Mouse (Mus musculus) kidney, embryonic 16.5 days (tissue): ENCODE results near the gene Dyrk1b. TPM values are rescaled to one million over a fixed set of nuclear protein-coding genes. Genes with fewer than 3 reads are reported as not detected.
"Not testable (repeated sequence)": the region's sequence is repeated elsewhere in the genome, so short reads cannot be mapped to it uniquely, and the experiment has no call there.

Source experiments
- ATAC-seq: fragments of 200-750 bp; cut with Nextera tagmentation; 2 replicates; pipeline ENCODE4 v1.8.0; 2017; ENCODE audit warnings: moderate TSS enrichment; ENCODE audit not compliant: low FRiP score, low TSS enrichment
- H3K27ac ChIP-seq: fragments of 300-500 bp; sonication (generic); 2 replicates; pipeline ENCODE4 v1.5.1; 2014; ENCODE audit warnings: low read length
- H3K27me3 ChIP-seq: fragments of 300-500 bp; sonication (generic); 2 replicates; pipeline ENCODE4 v1.6.1; 2014; ENCODE audit warnings: low read length, control low read depth, mixed read lengths; ENCODE audit not compliant: insufficient read depth
- H3K36me3 ChIP-seq: fragments of 300-500 bp; sonication (generic); 2 replicates; pipeline ENCODE4 v1.6.1; 2014; ENCODE audit warnings: low read length, control low read depth, mixed read lengths; ENCODE audit not compliant: insufficient read depth
- H3K4me1 ChIP-seq: fragments of 300-500 bp; sonication (generic); 2 replicates; pipeline ENCODE4 v1.6.1; 2014; ENCODE audit warnings: low read length, control low read depth, mixed read lengths; ENCODE audit not compliant: insufficient read depth
- H3K4me2 ChIP-seq: fragments of 300-500 bp; sonication (generic); replicated peaks from 2 replicates; pipeline ENCODE4 v1.6.1; 2014; ENCODE audit warnings: low read depth, low read length
- H3K4me3 ChIP-seq: fragments of 300-500 bp; sonication (generic); 2 replicates; pipeline ENCODE4 v1.5.1; 2014; ENCODE audit warnings: mild to moderate bottlenecking, low read length
- H3K9ac ChIP-seq: fragments of 300-500 bp; sonication (generic); replicated peaks from 2 replicates; pipeline ENCODE4 v1.6.1; 2014; ENCODE audit warnings: low read length
- H3K9me3 ChIP-seq: fragments of 300-500 bp; sonication (generic); 2 replicates; pipeline ENCODE4 v1.6.1; 2016; ENCODE audit warnings: low read length, control low read depth
- WGBS: fragments of 180-500 bp; shearing (Covaris S2); extraction: QIAGEN DNeasy Blood & Tissue Kit; methylation state at CpG from one replicate; pipeline ENCODE4 v1.1.7; 2014; 5-methylcytosine and 5-hydroxymethylcytosine counted together
- polyA plus RNA-seq: library from polyadenylated mRNA; unstranded; fragments of >200 nt; fragmentation: Nextera tagmentation; extraction: Ambion mirVana; gene quantifications from 2 replicates; pipeline ENCODE4 v1.2.1, GENCODE M21; 2015

Gene Dyrk1b
- 15.2 and 16.2 TPM in 2 replicates for polyA plus RNA-seq

- Histone ChIP-seq H3K36me3 (peaks cover 63% of the 10 kb centered on the region), H3K27ac (peak within 1 kb of the TSS; percentile 94), H3K4me3 (peak within 1 kb of the TSS; percentile 94), H3K9me3 (no peaks in the 10 kb centered on the region), H3K4me1 (peaks cover 11% of the 10 kb centered on the region), H3K9ac (peak within 1 kb of the TSS; percentile 88), H3K27me3 (no peaks in the 10 kb centered on the region), H3K4me2 (peak within 1 kb of the TSS; percentile 96)
- 0% methylated on average over 25 of the region's 25 CpGs for WGBS
- ATAC-seq, result peak; percentile 88
Measured at GRCm38 (mm10) chr7:28179228-28179627, at the start of gene Dyrk1b. Gene Dyrk1b, plus strand, starts transcription at chr7:28179469.

- Histone ChIP-seq H3K36me3 (no peaks in the 10 kb centered on the region), H3K4me1 (no peaks in the 10 kb centered on the region), H3K9me3 (no peaks in the 10 kb centered on the region), H3K27me3 (no peaks in the 10 kb centered on the region), H3K27ac (no peak overlapping the region), H3K4me2 (no peak overlapping the region), H3K4me3 (no peak overlapping the region), H3K9ac (no peak overlapping the region)
- peak; percentile 63 for ATAC-seq
- 56% methylated on average over 5 of the region's 5 CpGs for WGBS
Measured at GRCm38 (mm10) chr7:28137613-28138012, 41.7 kb upstream of the Dyrk1b start.

GRCm38 (mm10) chr7:28148263-28148662 is 31.0 kb upstream of the Dyrk1b start:
- ATAC-seq, result 0 out of 2 replicates have a peak, but pooled peaks have one; percentile 57
- 16% methylated on average over 3 of the region's 3 CpGs for WGBS
- no peak overlapping the region for H3K9ac ChIP-seq
- H3K4me1 ChIP-seq, result no peaks in the 10 kb centered on the region
- H3K9me3 ChIP-seq, result no peaks in the 10 kb centered on the region
- H3K27ac ChIP-seq, result no peak overlapping the region
- no peak overlapping the region for H3K4me2 ChIP-seq
- no peaks in the 10 kb centered on the region for H3K36me3 ChIP-seq
- no peaks in the 10 kb centered on the region for H3K27me3 ChIP-seq
- H3K4me3 ChIP-seq, result no peak overlapping the region

GRCm38 (mm10) chr7:28149841-28150240 is 29.4 kb upstream of the Dyrk1b start:
- Histone ChIP-seq H3K4me3 (no peak overlapping the region), H3K27ac (no peak overlapping the region), H3K9me3 (no peaks in the 10 kb centered on the region), H3K36me3 (no peaks in the 10 kb centered on the region), H3K4me1 (no peaks in the 10 kb centered on the region), H3K4me2 (no peak overlapping the region), H3K9ac (no peak overlapping the region), H3K27me3 (no peaks in the 10 kb centered on the region)
- 87% methylated on average over 1 of the region's 1 CpGs for WGBS
- ATAC-seq, result no peak

- Histone ChIP-seq H3K4me1 (no peaks in the 10 kb centered on the region), H3K9me3 (no peaks in the 10 kb centered on the region), H3K9ac (0 out of 2 replicates have a peak overlapping the region, but pooled peaks have one; percentile 16), H3K27ac (no peak overlapping the region), H3K4me3 (no peak overlapping the region), H3K4me2 (no peak overlapping the region), H3K36me3 (no peaks in the 10 kb centered on the region), H3K27me3 (no peaks in the 10 kb centered on the region)
- ATAC-seq, result no peak
- 22% methylated on average over 13 of the region's 13 CpGs for whole genome bisulfite sequencing
Measured at GRCm38 (mm10) chr7:28151584-28152221, 27.6 kb upstream of the Dyrk1b start.

- not testable (repeated sequence) for H3K36me3 ChIP-seq, H3K27ac ChIP-seq, ATAC-seq, H3K4me1 ChIP-seq, H3K9ac ChIP-seq, H3K9me3 ChIP-seq, H3K27me3 ChIP-seq, H3K4me3 ChIP-seq, H3K4me2 ChIP-seq
- 49% methylated on average over 5 of the region's 5 CpGs for WGBS
Measured at GRCm38 (mm10) chr7:28153595-28153994, 25.7 kb upstream of the Dyrk1b start.

GRCm38 (mm10) chr7:28159292-28159691 is 20.0 kb upstream of the Dyrk1b start:
- Histone ChIP-seq H3K9me3 (no peaks in the 10 kb centered on the region), H3K4me3 (no peak overlapping the region), H3K27me3 (no peaks in the 10 kb centered on the region), H3K36me3 (no peaks in the 10 kb centered on the region), H3K9ac (no peak overlapping the region), H3K4me1 (no peaks in the 10 kb centered on the region), H3K27ac (no peak overlapping the region), H3K4me2 (no peak overlapping the region)
- ATAC-seq, result no peak
- WGBS, result 48% methylated on average over 6 of the region's 6 CpGs

GRCm38 (mm10) chr7:28159893-28160292 is 19.4 kb upstream of the Dyrk1b start:
- H3K27me3 ChIP-seq, result no peaks in the 10 kb centered on the region
- H3K4me2 ChIP-seq, result no peak overlapping the region
- no peak for ATAC-seq
- H3K4me3 ChIP-seq, result no peak overlapping the region
- 87% methylated on average over 3 of the region's 3 CpGs for WGBS
- no peaks in the 10 kb centered on the region for H3K9me3 ChIP-seq
- H3K36me3 ChIP-seq, result no peaks in the 10 kb centered on the region
- no peak overlapping the region for H3K27ac ChIP-seq
- H3K9ac ChIP-seq, result no peak overlapping the region
- H3K4me1 ChIP-seq, result no peaks in the 10 kb centered on the region

- no peak overlapping the region for H3K4me3 ChIP-seq
- H3K9ac ChIP-seq, result no peak overlapping the region
- H3K9me3 ChIP-seq, result peaks cover 3% of the 10 kb centered on the region; the same call in 1 of the 2 replicates
- no peaks in the 10 kb centered on the region for H3K36me3 ChIP-seq
- H3K4me1 ChIP-seq, result no peaks in the 10 kb centered on the region
- WGBS, result 41% methylated on average over 9 of the region's 9 CpGs
- H3K27ac ChIP-seq, result no peak overlapping the region
- no peak overlapping the region for H3K4me2 ChIP-seq
- ATAC-seq, result no peak
- no peaks in the 10 kb centered on the region for H3K27me3 ChIP-seq
Measured at GRCm38 (mm10) chr7:28161163-28161749, 18.0 kb upstream of the Dyrk1b start.

- H3K4me3 ChIP-seq, result no peak overlapping the region
- no peak overlapping the region for H3K27ac ChIP-seq
- no peaks in the 10 kb centered on the region for H3K36me3 ChIP-seq
- ATAC-seq, result no peak
- H3K4me1 ChIP-seq, result peaks cover 13% of the 10 kb centered on the region
- no peak overlapping the region for H3K9ac ChIP-seq
- peaks cover 3% of the 10 kb centered on the region; the same call in 1 of the 2 replicates for H3K9me3 ChIP-seq
- 84% methylated on average over 6 of the region's 6 CpGs for WGBS
- H3K4me2 ChIP-seq, result no peak overlapping the region
- no peaks in the 10 kb centered on the region for H3K27me3 ChIP-seq
Measured at GRCm38 (mm10) chr7:28165406-28165805, 13.9 kb upstream of the Dyrk1b start.
